Mouse (Mus musculus) heart, adult 9 months (tissue): ENCODE measurements around the gene Cysltr2.

Experiments used
- DNase-seq, 2 experiments: peaks; one replicate each; pipeline ENCODE4 v3.0.0; 2022; ENCODE audit warnings: low spot score in 2 of 2

Cysltr2 gene

GRCm38 (mm10) chr14:73048937-73049336 is at the start of gene Cysltr2:
TSS of gene Cysltr2 (minus strand) at chr14:73049114.
- DNase-seq = no peak

GRCm38 (mm10) chr14:73094802-73095550 is 46.1 kb upstream of the Cysltr2 start:
- no peak for DNase-seq

- no peak for DNase-seq
These were observed 44.0 kb upstream of the Cysltr2 start for GRCm38 (mm10) chr14:73092871-73093270.

- no peak for DNase-seq
These were observed 39.3 kb upstream of the Cysltr2 start for GRCm38 (mm10) chr14:73088224-73088623.

DNA sequence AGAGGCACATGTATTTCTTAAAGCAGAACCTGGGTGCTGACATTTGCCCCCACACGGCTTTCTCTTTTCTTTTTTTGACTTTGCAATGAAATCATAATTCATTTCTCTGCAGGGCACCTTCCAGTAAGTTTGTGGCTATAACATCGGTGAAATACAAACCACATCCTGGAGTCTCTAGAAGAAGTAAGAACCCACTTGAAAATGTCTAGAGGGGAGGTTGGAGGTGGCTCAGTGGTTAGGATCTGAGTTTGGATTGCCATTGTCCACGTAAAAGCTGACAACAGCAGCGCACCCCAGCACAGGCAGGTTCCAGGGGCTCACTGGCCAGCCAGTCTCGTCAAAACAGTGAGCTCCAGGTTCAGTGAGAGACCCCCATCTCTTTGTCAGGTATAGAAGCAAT is 38.8 kb upstream of the Cysltr2 start:
- no peak for DNase-seq

GRCm38 (mm10) chr14:73087247-73087646 is 38.3 kb upstream of the Cysltr2 start:
- DNase-seq = no peak

GRCm38 (mm10) chr14:73086425-73086824 is 37.5 kb upstream of the Cysltr2 start:
- no peak for DNase-seq

DNA sequence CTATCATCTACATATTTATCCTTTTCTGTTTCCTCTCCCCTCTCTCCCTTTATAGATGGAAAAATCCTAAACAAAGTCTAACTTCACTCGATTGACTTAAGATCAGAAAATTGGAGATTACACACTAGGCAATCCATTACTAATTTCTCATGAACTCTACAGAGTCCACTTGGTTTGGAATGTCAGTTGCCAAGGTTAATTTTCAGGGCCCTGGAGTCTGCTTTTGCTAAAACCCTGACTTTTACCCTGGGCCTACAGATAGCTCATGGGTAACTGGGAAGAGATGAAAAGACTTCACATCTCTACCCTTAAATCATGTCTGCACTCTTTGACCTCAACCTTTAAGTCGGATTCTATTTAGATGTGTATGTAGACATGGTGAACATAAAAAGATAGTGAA is 34.6 kb upstream of the Cysltr2 start:
- DNase-seq = no peak

DNA sequence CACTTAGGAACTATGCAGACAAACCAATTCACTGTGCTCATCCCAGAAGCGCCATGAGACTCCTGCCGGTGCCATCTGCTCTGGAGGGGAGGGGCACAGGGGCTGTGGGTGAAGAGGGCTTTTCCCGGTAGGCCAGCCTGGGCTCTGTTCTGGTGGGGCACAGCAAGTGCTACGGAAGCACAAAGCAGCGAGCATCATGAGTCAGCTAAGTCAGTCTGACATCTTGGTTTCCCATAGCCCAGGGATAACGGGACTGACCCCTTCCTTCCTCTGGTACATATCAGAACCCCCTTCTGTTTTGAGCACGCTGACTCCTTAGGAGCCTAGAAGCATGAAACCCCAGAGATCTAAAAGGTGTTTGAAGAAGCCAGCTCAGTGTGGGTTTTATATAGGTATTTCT is 15.5 kb upstream of the Cysltr2 start:
- no peak for DNase-seq

DNA sequence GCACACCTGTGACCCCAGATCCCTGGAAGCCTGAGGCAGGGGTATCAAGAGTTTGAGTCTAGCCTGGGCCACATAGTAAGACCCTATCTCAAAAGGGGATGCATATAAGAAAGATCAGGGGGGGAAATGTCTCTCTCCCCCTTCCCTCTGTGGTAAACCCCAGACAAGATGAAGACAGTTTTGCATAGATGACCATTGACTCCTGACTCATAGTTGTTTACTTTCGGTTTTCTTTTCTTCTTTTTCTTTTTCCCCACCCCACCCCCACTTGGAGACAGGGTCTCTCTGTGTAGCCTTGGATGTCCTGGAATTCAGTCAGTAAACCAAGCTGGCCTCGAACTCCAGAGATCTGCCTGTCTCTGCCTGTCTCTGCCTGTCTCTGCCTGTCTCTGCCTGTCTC is 9.8 kb upstream of the Cysltr2 start:
- DNase-seq = no peak

DNA sequence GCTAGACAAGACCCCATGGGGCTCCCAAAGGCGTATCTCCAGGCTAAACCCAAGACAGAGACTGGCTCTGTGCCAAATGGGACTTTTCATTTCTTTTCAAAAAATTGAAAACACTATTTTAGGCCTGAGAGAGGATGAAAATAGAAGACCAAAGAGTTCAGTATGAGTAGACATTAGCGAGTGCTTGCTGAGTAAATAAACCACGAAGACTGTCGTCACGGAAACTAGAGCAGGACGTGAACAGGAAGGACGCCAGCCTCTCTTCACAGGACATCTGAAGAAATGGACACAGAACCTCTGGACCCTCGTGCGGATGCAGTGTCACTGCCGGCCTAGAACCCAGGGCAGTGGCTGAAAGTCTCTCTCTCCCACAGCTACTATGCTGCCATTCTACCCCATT is 8.8 kb upstream of the Cysltr2 start:
- DNase-seq = peak; percentile 3 to 10

GRCm38 (mm10) chr14:73056813-73057212 is 7.9 kb upstream of the Cysltr2 start:
- DNase-seq = no peak

DNA sequence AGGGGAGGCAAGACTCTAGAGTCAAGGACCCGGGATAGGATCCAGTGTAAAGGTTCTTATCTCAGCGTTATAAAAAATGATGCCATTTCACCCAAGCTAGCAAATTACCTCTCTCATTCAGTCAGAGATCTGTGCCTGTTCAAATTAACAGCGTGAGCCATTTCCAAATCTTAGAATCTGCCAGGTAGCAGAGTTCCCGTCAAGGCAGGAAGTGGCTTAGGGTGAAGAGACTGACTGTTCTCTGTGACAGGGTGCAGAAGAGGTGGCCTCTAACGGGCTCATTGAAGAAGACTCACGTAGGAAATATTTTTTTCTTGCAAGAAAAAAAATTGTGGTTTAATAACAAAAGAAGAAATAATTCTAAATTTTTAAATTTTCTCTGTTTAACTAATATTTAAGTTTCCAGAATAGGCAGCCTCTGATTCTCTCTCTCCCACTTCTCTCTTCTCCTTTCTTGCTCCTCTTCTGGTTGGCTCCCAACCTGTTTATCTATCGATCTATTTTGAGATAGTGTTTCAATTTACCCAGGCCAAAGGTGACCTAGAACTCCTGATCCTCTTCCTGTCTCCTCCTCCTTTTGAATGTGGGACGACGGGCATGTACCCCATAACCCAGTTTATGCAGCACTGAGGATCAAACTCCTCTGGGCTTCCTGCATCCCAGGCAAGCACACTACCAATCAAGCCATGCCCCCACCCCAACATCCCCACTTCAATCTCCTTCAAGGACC is 3.5 kb downstream of the Cysltr2 start:
- DNase-seq = no peak

- no peak for DNase-seq
These were observed 7.2 kb downstream of the Cysltr2 start for GRCm38 (mm10) chr14:73041689-73042088.

GRCm38 (mm10) chr14:73033290-73033689 is 15.6 kb downstream of the Cysltr2 start:
- no peak for DNase-seq

GRCm38 (mm10) chr14:73031218-73031617 is 17.7 kb downstream of the Cysltr2 start:
- no peak for DNase-seq

DNA sequence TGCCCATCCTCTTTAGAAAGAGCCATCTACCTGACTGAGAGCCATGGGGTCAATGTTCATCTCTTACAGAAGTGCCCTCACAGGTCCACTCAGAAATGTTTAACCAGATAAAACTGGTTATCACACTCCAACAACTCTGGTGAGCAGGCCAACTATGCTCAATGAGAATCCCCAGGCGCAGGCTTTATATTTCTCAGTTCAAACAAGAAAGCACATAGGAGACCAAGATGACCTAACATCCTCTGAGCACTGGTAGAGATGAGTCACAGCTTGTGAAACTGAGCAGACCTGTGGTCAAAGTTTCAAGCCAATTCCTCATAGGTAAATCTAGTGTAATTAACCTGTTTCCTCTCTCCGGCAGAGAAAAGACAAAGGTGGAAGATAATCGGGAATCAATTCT is 31.6 kb downstream of the Cysltr2 start:
- DNase-seq = no peak

DNA sequence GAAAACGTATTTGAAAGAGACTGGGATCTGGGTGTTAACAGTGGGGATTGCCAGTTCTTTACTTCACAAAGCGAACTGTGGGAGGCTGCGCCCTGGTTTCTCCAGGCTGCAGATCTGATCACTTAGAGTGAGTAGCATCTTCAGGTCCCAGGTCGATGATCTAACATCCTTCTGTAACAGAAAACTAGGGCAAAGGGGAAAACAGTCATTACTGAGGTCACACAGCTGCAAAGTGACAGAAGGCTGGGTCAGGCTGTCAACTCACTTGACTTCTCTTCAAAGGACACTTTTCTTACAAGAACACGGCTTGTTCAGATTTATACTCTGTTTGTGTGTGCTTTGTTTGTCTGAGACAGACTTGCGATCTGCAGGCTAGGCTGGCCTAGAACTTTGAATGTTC is 33.5 kb downstream of the Cysltr2 start:
- no peak for DNase-seq

DNA sequence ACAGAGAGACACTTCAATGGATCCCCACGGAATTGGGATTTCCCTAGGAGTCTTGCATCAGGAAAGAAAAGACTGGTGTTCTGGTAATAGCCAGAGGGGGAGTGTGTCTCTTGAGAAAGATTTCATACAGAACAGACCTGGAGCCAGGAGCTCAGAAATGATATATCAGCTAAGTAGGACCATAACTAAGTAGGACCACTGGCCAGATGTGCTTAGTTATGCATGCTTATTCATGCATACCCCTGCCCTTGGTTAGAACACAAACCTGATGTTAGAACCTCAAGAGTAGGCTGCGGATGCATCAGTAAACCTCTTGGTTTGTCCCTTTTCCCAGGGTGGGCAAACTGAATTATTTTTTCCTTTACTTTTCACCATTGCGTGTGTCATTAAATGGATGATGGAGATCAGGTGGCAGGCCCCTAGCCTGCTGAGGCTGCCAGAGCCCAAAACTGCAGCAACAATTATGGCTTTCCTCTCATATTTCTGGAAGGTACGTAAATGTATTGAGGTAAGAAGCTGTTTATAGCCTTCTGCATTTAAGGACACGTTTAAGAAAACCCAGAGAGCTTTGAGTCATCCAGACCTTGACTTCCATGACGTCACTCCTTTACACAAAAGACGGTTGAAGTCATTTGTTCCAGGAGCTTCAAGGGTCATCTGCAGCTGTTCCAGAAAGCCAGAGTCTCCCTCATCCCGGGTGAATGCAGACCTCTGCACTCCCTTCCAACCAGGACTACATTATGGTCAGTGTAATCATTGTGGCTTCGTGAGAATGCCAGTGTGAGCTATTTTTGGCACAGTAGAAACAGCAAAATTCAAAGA is 35.0 kb downstream of the Cysltr2 start:
- no peak for DNase-seq

GRCm38 (mm10) chr14:73001814-73002213 is 47.1 kb downstream of the Cysltr2 start:
- no peak for DNase-seq

DNA sequence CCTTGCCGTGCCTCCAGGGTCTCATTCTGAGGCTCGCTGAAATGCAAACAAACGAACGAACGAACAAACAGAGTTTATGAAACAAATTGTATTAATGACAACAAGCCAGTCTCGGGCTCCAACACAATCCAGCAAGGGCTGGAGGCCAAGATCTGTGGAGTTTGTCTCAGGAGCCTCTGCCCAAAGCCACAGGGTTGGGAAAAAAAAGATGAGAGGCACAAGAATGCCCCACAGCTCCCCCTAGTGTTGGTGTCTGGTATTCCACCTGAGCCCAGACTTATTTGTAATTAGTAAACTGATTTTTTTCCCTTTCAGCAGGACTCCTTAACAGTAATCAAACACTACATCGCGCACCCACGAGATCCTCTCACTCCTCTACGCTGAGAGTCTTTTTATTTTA is 48.6 kb downstream of the Cysltr2 start:
- peak; percentile 32 to 72 for DNase-seq

DNA sequence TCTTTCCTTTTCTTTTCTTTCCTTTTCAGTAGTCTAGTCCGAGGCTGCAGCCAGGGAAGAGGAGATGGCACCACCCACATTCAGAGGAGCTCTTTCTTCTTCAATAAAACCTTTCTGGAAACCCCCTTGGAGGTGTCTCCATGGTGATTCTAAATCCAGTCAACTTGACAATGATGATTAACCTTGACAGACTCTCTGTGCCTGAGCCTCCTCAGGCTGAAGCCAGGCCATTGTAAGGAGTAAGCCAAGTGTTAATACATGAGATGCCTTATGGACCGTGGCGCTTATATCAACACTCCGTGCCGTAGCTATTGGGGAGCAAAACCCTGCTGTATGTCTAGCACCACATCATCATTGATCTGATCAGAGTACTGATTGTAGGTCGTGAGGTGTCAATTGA is 50.8 kb downstream of the Cysltr2 start:
- DNase-seq = no peak

- no peak for DNase-seq
These were observed 62.9 kb downstream of the Cysltr2 start for GRCm38 (mm10) chr14:72986044-72986443.
